In the genomic region with DNA sequence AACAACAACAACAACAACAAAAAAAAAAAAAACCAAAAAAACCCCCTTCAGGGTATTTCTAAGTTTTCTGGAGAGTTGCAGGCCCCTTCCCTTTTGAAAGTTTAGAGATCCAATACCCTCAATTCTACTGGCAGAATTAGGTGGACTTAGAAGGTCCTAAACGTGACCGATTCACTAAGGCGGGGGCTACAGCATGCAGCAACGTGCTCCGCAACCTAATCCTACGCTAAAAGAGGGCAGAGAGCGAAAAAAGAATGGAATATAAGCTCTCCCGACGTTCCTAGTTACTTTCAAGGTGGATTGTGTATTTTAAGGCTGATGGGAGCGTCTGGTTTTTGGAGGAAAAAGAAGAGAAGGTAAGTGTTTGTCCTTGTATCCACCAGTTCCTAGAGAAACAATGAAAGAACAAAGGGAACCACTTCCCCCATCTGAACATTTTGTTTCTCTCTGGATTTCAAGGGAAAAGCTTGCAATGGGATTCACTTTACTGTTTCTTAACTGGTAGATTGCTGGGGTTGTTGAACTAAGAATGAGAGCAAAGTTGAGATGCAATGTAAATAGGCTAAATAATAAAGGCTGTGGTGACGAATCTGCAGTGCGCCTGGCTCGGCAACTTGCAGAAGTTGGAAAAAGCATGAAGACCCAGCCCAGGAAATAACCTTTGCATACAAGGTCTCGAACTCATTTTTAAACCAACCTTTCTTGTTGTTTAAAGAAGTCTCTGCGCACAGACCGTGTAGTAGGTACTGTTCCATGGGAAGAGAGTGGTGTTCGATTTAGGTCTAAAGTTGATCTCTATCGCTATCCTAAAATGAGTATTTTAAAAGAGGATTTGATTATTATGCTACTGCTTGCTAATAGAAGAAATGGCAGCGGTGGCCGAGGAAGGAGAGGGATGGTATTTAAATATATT, we compare ENCODE assay signal across 8 mouse cellular contexts. TPM values are rescaled to one million over a fixed set of nuclear protein-coding genes. Genes with fewer than 3 reads are reported as not detected.
DNase-seq lines count a peak whose midpoint lies in the region; ATAC-seq and TF ChIP-seq lines count a peak whose summit lies in the region.

A gene (plus strand): TSS at position 222 of the 913 bp plus-strand sequence.

- H3K4me1 ChIP-seq in liver, postnatal 0 days (ENCODE audit: insufficient read depth), result peaks cover 12% of the 10 kb centered on the region
- peaks cover 5% of the 10 kb centered on the region for H3K4me1 ChIP-seq in stomach, embryonic 16.5 days (ENCODE audit: control insufficient read depth, insufficient read depth, low read length)

- TF ChIP-seq EP300 in liver, postnatal 0 days (IDR thresholded peaks at IDR 0.05; ENCODE audit: low read depth), result no peak

- DNase-seq in spleen, postnatal 36 days (ENCODE audit: low spot score in 2 of 2), result peak; percentile 59 to 68
- no peak for DNase-seq in spleen, postnatal 14 days (ENCODE audit: low spot score in 2 of 2)
- peak; percentile 64 for DNase-seq in embryo, embryonic 11 days
- DNase-seq in heart, adult 18-20 months, result peak; percentile 21 to 58
- peak; percentile 56 for DNase-seq in kidney, adult 9 months
- DNase-seq in liver, postnatal 0 days, result no peak
- DNase-seq in natural killer cell, adult 2 months (ENCODE audit: low spot score in 2 of 2), result no peak

- TF ChIP-seq CTCF in liver, postnatal 0 days (IDR thresholded peaks at IDR 0.05; ENCODE audit: low read depth), result no peak

- 6% methylated on average over 20 of the region's 20 CpGs for WGBS in liver, postnatal 0 days (ENCODE audit: insufficient replicate concordance)
- 8% methylated on average over 20 of the region's 20 CpGs for WGBS in stomach, embryonic 16.5 days

- peak within 1 kb of the TSS; percentile 91 for H3K9ac ChIP-seq in liver, postnatal 0 days (replicated peaks)
- H3K9ac ChIP-seq in stomach, embryonic 16.5 days (ENCODE audit: low read length), result peak within 1 kb of the TSS; percentile 85

- no peaks in the 10 kb centered on the region for H3K9me3 ChIP-seq in liver, postnatal 0 days (ENCODE audit: low read length)
- no peaks in the 10 kb centered on the region for H3K9me3 ChIP-seq in stomach, embryonic 16.5 days (replicated peaks; ENCODE audit: control insufficient read depth, low read length)

- H3K27me3 ChIP-seq in liver, postnatal 0 days (ENCODE audit: insufficient read depth, low read length), result peaks cover 5% of the 10 kb centered on the region; the same call in 1 of the 2 replicates
- H3K27me3 ChIP-seq in stomach, embryonic 16.5 days (ENCODE audit: control insufficient read depth, insufficient read depth, low read length), result no peaks in the 10 kb centered on the region

- H3K27ac ChIP-seq in liver, postnatal 0 days (ENCODE audit: low read depth), result peak within 1 kb of the TSS; percentile 100
- H3K27ac ChIP-seq in stomach, embryonic 16.5 days (ENCODE audit: low read length), result peak within 1 kb of the TSS; percentile 100

- no peak for ATAC-seq in liver, postnatal 0 days
- no peak for ATAC-seq in stomach, embryonic 16.5 days (ENCODE audit: insufficient read depth, low FRiP score)

- H3K4me2 ChIP-seq in liver, postnatal 0 days (ENCODE audit: low read depth, low read length), result peak within 1 kb of the TSS; percentile 91
- H3K4me2 ChIP-seq in stomach, embryonic 16.5 days (ENCODE audit: low read depth, low read length), result peak within 1 kb of the TSS; percentile 88

- no peaks in the 10 kb centered on the region for H3K36me3 ChIP-seq in liver, postnatal 0 days (replicated peaks; ENCODE audit: insufficient read depth, low read length)
- H3K36me3 ChIP-seq in stomach, embryonic 16.5 days (ENCODE audit: control insufficient read depth, insufficient read depth, low read length), result no peaks in the 10 kb centered on the region

- peak within 1 kb of the TSS; percentile 81 for H3K4me3 ChIP-seq in liver, postnatal 0 days (ENCODE audit: low read depth, low read length)
- peak within 1 kb of the TSS; percentile 57 for H3K4me3 ChIP-seq in stomach, embryonic 16.5 days (replicated peaks; ENCODE audit: low read length)

RNA-seq across cellular contexts. Expression of the gene that starts here (rescaled TPM):
- total RNA-seq in heart, adult 18-20 months (2021), result 10 to 100 TPM; 31.0 to 33.4 TPM
- 20.7 and 22.4 TPM in 2 replicates for polyA plus RNA-seq in liver, postnatal 0 days (2015; fragmentation: Nextera tagmentation; extraction: Ambion mirVana)
- polyA plus RNA-seq in stomach, embryonic 16.5 days (2015; fragmentation: Nextera tagmentation; extraction: Ambion mirVana), result 39.1 and 50.0 TPM in 2 replicates

Comparison
In these comparisons a context has a peak if more than half of its experiments do, and no peak if none do; other contexts are left out.
1. DNase-seq: peak in spleen, postnatal 36 days (2 of 2), embryo, embryonic 11 days (single experiment), heart, adult 18-20 months (2 of 2) and kidney, adult 9 months (single experiment); none in spleen, postnatal 14 days (0 of 2), liver, postnatal 0 days (single experiment) and natural killer cell, adult 2 months (0 of 2).